Mouse (Mus musculus) T-helper 2 cell (primary cell): ENCODE data around the gene Hdac4.

ENCODE experiments used
- in situ Hi-C: fragments of 300-600 bp; cut with MboI, MseI; formaldehyde crosslinking; loops from one replicate; pipeline ENCODE4 v1.15.1; 2025; ENCODE audit warnings: high pct_unique_total_duplicates

The Hdac4 gene

GRCm38 (mm10) chr1:92034247-92034646 is 161.3 kb downstream of the Hdac4 start:
- in situ Hi-C loops, result no loop called here

GRCm38 (mm10) chr1:92033463-92033862 is 162.0 kb downstream of the Hdac4 start:
- in situ Hi-C loops, result no loop called here

GRCm38 (mm10) chr1:92030541-92030940 is 165.0 kb downstream of the Hdac4 start:
- in situ Hi-C loops, result no loop called here

GRCm38 (mm10) chr1:92028158-92028557 is 167.3 kb downstream of the Hdac4 start:
- in situ Hi-C loops, result no loop called here

- in situ Hi-C loops, result no loop called here
Observed at GRCm38 (mm10) chr1:92026351-92026750, 169.1 kb downstream of the Hdac4 start.

- in situ Hi-C loops, result no loop called here
Observed at GRCm38 (mm10) chr1:92023906-92024305, 171.6 kb downstream of the Hdac4 start.

- in situ Hi-C loops, result no loop called here
Observed at GRCm38 (mm10) chr1:92022009-92022408, 173.5 kb downstream of the Hdac4 start.

- in situ Hi-C loops, result no loop called here
Observed at GRCm38 (mm10) chr1:92015938-92016672, 179.4 kb downstream of the Hdac4 start.

- in situ Hi-C loops, result no loop called here
Observed at GRCm38 (mm10) chr1:92015252-92015651, 180.2 kb downstream of the Hdac4 start.

GRCm38 (mm10) chr1:92014496-92014895 is 181.0 kb downstream of the Hdac4 start:
- in situ Hi-C loops, result no loop called here

GRCm38 (mm10) chr1:92006666-92007065 is 188.8 kb downstream of the Hdac4 start:
- in situ Hi-C loops, result no loop called here

GRCm38 (mm10) chr1:92005617-92005940 is 189.9 kb downstream of the Hdac4 start:
- in situ Hi-C loops, result no loop called here

- in situ Hi-C loops, result no loop called here
Observed at GRCm38 (mm10) chr1:92004906-92005616, 190.4 kb downstream of the Hdac4 start.

- in situ Hi-C loops, result no loop called here
Observed at GRCm38 (mm10) chr1:92004122-92004521, 191.4 kb downstream of the Hdac4 start.

GRCm38 (mm10) chr1:92000226-92000625 is 195.3 kb downstream of the Hdac4 start:
- in situ Hi-C loops, result no loop called here

GRCm38 (mm10) chr1:91993658-91994165 is 201.8 kb downstream of the Hdac4 start:
- in situ Hi-C loops, result no loop called here

GRCm38 (mm10) chr1:91992652-91993051 is 202.8 kb downstream of the Hdac4 start:
- in situ Hi-C loops, result no loop called here

GRCm38 (mm10) chr1:91991597-91991996 is 203.9 kb downstream of the Hdac4 start:
- in situ Hi-C loops, result no loop called here

- in situ Hi-C loops, result no loop called here
Observed at GRCm38 (mm10) chr1:91990852-91991251, 204.6 kb downstream of the Hdac4 start.

GRCm38 (mm10) chr1:91988866-91989265 is 206.6 kb downstream of the Hdac4 start:
- in situ Hi-C loops, result no loop called here

GRCm38 (mm10) chr1:91987431-91987830 is 208.1 kb downstream of the Hdac4 start:
- in situ Hi-C loops, result no loop called here

GRCm38 (mm10) chr1:91985783-91986182 is 209.7 kb downstream of the Hdac4 start:
- in situ Hi-C loops, result no loop called here

- in situ Hi-C loops, result no loop called here
Observed at GRCm38 (mm10) chr1:91984507-91984906, 211.0 kb downstream of the Hdac4 start.
